In genomic region chr11:102308979-102309378, GRCm38 (mm10) we compare ENCODE assay signal across 1 mouse cellular context.
TF ChIP-seq lines count a peak whose summit lies in the region.

No protein-coding gene starts in this region.

TF ChIP-seq in MEL, 35 proteins besides CTCF, POLR2A, EP300 and RAD21 (continued from another document):
- TF ChIP-seq ZKSCAN1 (IDR thresholded peaks at IDR 0.05; ENCODE audit: low read depth, low read length): no peak
- no peak for TF ChIP-seq TAL1 (IDR thresholded peaks at IDR 0.05; ENCODE audit: low read length)
- TF ChIP-seq RCOR1 (IDR thresholded peaks at IDR 0.05; ENCODE audit: low read depth, low read length): no peak
- TF ChIP-seq POLR2AphosphoS2 (IDR thresholded peaks at IDR 0.05; ENCODE audit: low read length): peak; percentile 93
- peak; percentile 71 for TF ChIP-seq TBP (IDR thresholded peaks at IDR 0.05; ENCODE audit: low read depth, low read length)
- no peak for TF ChIP-seq BHLHE40 (IDR thresholded peaks at IDR 0.05; ENCODE audit: borderline replicate concordance, low read depth, low read length)
- TF ChIP-seq MYB (IDR thresholded peaks at IDR 0.05; ENCODE audit: low read depth, low read length): no peak
- TF ChIP-seq GATA1 (IDR thresholded peaks at IDR 0.05; ENCODE audit: low read depth, low read length): no peak
- TF ChIP-seq ELF1 (IDR thresholded peaks at IDR 0.05; ENCODE audit: low read depth, low read length): peak; percentile 91
- TF ChIP-seq HCFC1 (IDR thresholded peaks at IDR 0.05; ENCODE audit: low read depth, low read length): peak; percentile 84
- no peak for TF ChIP-seq POLR2AphosphoS5 (IDR thresholded peaks at IDR 0.05; ENCODE audit: borderline replicate concordance, low read depth, low read length)
- peak; percentile 33; the same call in 1 of the 2 replicates for TF ChIP-seq ETS1 (IDR thresholded peaks at IDR 0.05; ENCODE audit: low read depth, low read length)
- TF ChIP-seq JUND (IDR thresholded peaks at IDR 0.05; ENCODE audit: low read depth, low read length): no peak
- TF ChIP-seq ZMIZ1 (IDR thresholded peaks at IDR 0.05; ENCODE audit: low read depth, low read length): no peak
- TF ChIP-seq GABPA (IDR thresholded peaks at IDR 0.05; ENCODE audit: low read depth, low read length): no peak
- peak; percentile 94 for TF ChIP-seq MYC (IDR thresholded peaks at IDR 0.05; ENCODE audit: low read depth, low read length)
- no peak for TF ChIP-seq CHD2 (IDR thresholded peaks at IDR 0.05; ENCODE audit: low read length)
- 0 out of 2 replicates have a peak, but pooled peaks have one; percentile 38 for TF ChIP-seq USF1 (IDR thresholded peaks at IDR 0.05; ENCODE audit: low read depth, low read length)
- peak; percentile 82 for TF ChIP-seq MAZ (IDR thresholded peaks at IDR 0.05; ENCODE audit: low read depth, low read length)
- TF ChIP-seq CHD1 (IDR thresholded peaks at IDR 0.05; ENCODE audit: low read depth, low read length): no peak
- peak; percentile 95 for TF ChIP-seq MAX (IDR thresholded peaks at IDR 0.05; ENCODE audit: low read length)
- peak; percentile 99 for TF ChIP-seq MXI1 (IDR thresholded peaks at IDR 0.05; ENCODE audit: low read depth, low read length)
- TF ChIP-seq TCF12 (IDR thresholded peaks at IDR 0.05; ENCODE audit: low read depth, low read length): 0 out of 2 replicates have a peak, but pooled peaks have one; percentile 25
- TF ChIP-seq MEF2A (IDR thresholded peaks at IDR 0.05; ENCODE audit: extremely low read depth, insufficient replicate concordance, low read depth, low read length, poor library complexity, severe bottlenecking): no peak
- 0 out of 2 replicates have a peak, but pooled peaks have one; percentile 22 for TF ChIP-seq UBTF (IDR thresholded peaks at IDR 0.05; ENCODE audit: borderline replicate concordance, insufficient read depth, low read depth, low read length)
- TF ChIP-seq NELFE (IDR thresholded peaks at IDR 0.05; ENCODE audit: low read depth, low read length): peak; percentile 80
- TF ChIP-seq MAFK (IDR thresholded peaks at IDR 0.05; ENCODE audit: borderline replicate concordance, low read depth, low read length): no peak
- TF ChIP-seq SIN3A (IDR thresholded peaks at IDR 0.05; ENCODE audit: low read length): peak; percentile 98
- TF ChIP-seq ZC3H11A (IDR thresholded peaks at IDR 0.05; ENCODE audit: low read depth, low read length): peak; percentile 39; the same call in 1 of the 2 replicates
- TF ChIP-seq E2F4 (IDR thresholded peaks at IDR 0.05; ENCODE audit: borderline replicate concordance, low read depth, low read length): peak; percentile 61; the same call in 1 of the 2 replicates
